Mouse (Mus musculus) right cerebral cortex, adult 18-20 months (tissue): ENCODE measurements at regions not wholly inside any gene's neighbourhood (a gene's known extent, or its start where the extent isn't known, plus 50 kb on each side); places are given as distances from the start of the nearest gene placed in this dataset.
A peak's percentile ranks its signal among the peaks of the same experiment; 100 is the strongest.
"Not testable (repeated sequence)": the region's sequence is repeated elsewhere in the genome, so short reads cannot be mapped to it uniquely, and the experiment has no call there.

Source experiments
- DNase-seq: peaks from one replicate; pipeline ENCODE4 v3.0.0; 2022; ENCODE audit warnings: mixed read lengths

- DNase-seq = no peak
These were observed 81.7 kb downstream of the Sem1 start for GRCm38 (mm10) chr6:6496789-6497188.

- no peak for DNase-seq
These were observed 82.1 kb downstream of the Sem1 start for GRCm38 (mm10) chr6:6496336-6496735.

GRCm38 (mm10) chr6:6488191-6488590 lies 90.3 kb downstream of the Sem1 start:
- DNase-seq = peak; percentile 69

- DNase-seq = not testable (repeated sequence)
These were observed 96.9 kb downstream of the Sem1 start for GRCm38 (mm10) chr6:6481596-6481995.

GRCm38 (mm10) chr6:6470397-6470796 lies 108.1 kb downstream of the Sem1 start:
- no peak for DNase-seq

GRCm38 (mm10) chr6:6467526-6467925 lies 110.9 kb downstream of the Sem1 start:
- DNase-seq = no peak

GRCm38 (mm10) chr6:6466231-6466630 lies 112.2 kb downstream of the Sem1 start:
- no peak for DNase-seq

GRCm38 (mm10) chr6:6463807-6464470 lies 114.5 kb downstream of the Sem1 start:
- DNase-seq = no peak

GRCm38 (mm10) chr6:6459918-6460239 lies 118.6 kb downstream of the Sem1 start:
- DNase-seq = no peak

GRCm38 (mm10) chr6:6459006-6459917 lies 119.2 kb downstream of the Sem1 start:
- DNase-seq = no peak

GRCm38 (mm10) chr6:6457726-6458125 lies 120.7 kb downstream of the Sem1 start:
- no peak for DNase-seq

GRCm38 (mm10) chr6:6457001-6457400 lies 121.5 kb downstream of the Sem1 start:
- no peak for DNase-seq

- DNase-seq = no peak
These were observed 122.9 kb downstream of the Sem1 start for GRCm38 (mm10) chr6:6455566-6455965.

GRCm38 (mm10) chr6:6454396-6454795 lies 124.1 kb downstream of the Sem1 start:
- DNase-seq = no peak

GRCm38 (mm10) chr6:6434855-6435254 lies 143.6 kb downstream of the Sem1 start:
- DNase-seq = no peak

GRCm38 (mm10) chr6:6434261-6434802 lies 144.1 kb downstream of the Sem1 start:
- DNase-seq = no peak

GRCm38 (mm10) chr6:6433179-6433578 lies 145.3 kb downstream of the Sem1 start:
- DNase-seq = no peak

GRCm38 (mm10) chr6:6414654-6415610 lies 163.5 kb downstream of the Sem1 start:
- peak; percentile 3 for DNase-seq

- DNase-seq = no peak
These were observed 180.5 kb downstream of the Sem1 start for GRCm38 (mm10) chr6:6397997-6398396.

GRCm38 (mm10) chr6:6389454-6390445 lies 172.8 kb upstream of the Slc25a13 start:
- DNase-seq = no peak

GRCm38 (mm10) chr6:6388835-6389440 lies 172.0 kb upstream of the Slc25a13 start:
- no peak for DNase-seq
